Comparison of ENCODE assay signal across 17 mouse cellular contexts in the genomic region with DNA sequence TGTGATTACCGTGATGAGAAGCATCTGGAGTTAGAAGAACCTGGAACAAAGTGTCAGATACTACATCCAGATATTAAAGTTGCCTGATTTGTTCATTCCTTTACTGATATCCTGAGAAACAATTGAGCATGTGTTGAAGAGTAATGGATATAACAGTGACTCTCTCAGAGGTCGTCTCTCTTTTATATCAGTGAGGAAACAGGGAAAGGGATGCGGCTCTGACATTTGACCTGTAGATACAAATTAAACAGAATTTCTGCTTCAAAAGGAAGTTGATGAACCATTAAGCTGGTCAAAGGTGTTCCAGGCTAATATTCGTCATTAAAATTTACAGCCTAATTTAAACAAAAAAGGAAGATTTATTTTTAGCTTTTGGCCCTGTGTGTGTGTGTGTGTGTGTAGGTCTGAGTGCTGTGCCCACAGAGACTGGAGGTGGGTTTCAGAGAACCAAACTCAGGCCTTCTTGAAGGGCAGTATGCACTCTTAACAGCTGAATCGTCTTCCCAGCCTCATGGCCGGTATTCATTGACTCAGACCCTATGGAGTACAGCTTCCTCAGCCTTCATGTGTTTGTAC.
"Had no signal": no experiment of that assay in that cellular context is flagged by ENCODE, and none has a peak within 500 bp of the region (broad histone marks: within the 10 kb centered on the region; RNA-seq: fewer than 3 reads in every experiment).

No protein-coding gene starts in this region.

- H3K4me2 ChIP-seq: limb, embryonic 13.5 days; liver, embryonic 12.5 days; liver, embryonic 15.5 days; lung, embryonic 15.5 days; midbrain, embryonic 11.5 days had no signal

- H3K27ac ChIP-seq: layer of hippocampus, adult 2 months; limb, embryonic 10.5 days; limb, embryonic 13.5 days; liver, embryonic 12.5 days; liver, embryonic 15.5 days; lung, embryonic 15.5 days had no signal

- H3K9ac ChIP-seq: limb, embryonic 13.5 days; liver, embryonic 12.5 days; liver, embryonic 15.5 days; lung, embryonic 15.5 days had no signal

- H3K27me3 ChIP-seq: limb, embryonic 13.5 days; liver, embryonic 12.5 days; liver, embryonic 15.5 days; lung, embryonic 15.5 days; megakaryocyte, embryonic 14.5 days had no signal

- H3K4me1 ChIP-seq: limb, embryonic 10.5 days; limb, embryonic 13.5 days; liver, embryonic 12.5 days; liver, embryonic 15.5 days; lung, embryonic 15.5 days; megakaryocyte, embryonic 14.5 days had no signal

- ATAC-seq: intestine, postnatal 0 days; liver, embryonic 12.5 days had no signal

- DNase-seq: layer of hippocampus, adult 9-11 months; liver; lung, adult 18-20 months; lung, postnatal 10 days; lung, postnatal 36 days; midbrain, embryonic 14.5 days; thymus, adult 18-20 months; thymus, postnatal 36 days had no signal

- H3K9me3 ChIP-seq: limb, embryonic 10.5 days; limb, embryonic 13.5 days; liver, embryonic 12.5 days; liver, embryonic 15.5 days; lung, embryonic 15.5 days; megakaryocyte, embryonic 14.5 days had no signal

- H3K4me3 ChIP-seq: layer of hippocampus, adult 2 months; limb, embryonic 10.5 days; limb, embryonic 13.5 days; liver, embryonic 12.5 days; liver, embryonic 15.5 days; lung, embryonic 15.5 days; megakaryocyte, embryonic 14.5 days had no signal

- H3K36me3 ChIP-seq: limb, embryonic 10.5 days; limb, embryonic 13.5 days; liver, embryonic 12.5 days; liver, embryonic 15.5 days had no signal
